Mouse (Mus musculus) megakaryocyte-erythroid progenitor cell, adult 5-6 weeks (primary cell): ENCODE data around the gene BC034090. TPM values are rescaled to one million over a fixed set of nuclear protein-coding genes. Genes with fewer than 3 reads are reported as not detected.
"Not testable (repeated sequence)": the region's sequence is repeated elsewhere in the genome, so short reads cannot be mapped to it uniquely, and the experiment has no call there.

Source experiments
- ATAC-seq: replicated peaks from 2 replicates; pipeline ENCODE4 v1.8.0; 2016; ENCODE audit warnings: mild to moderate bottlenecking, inconsistent platforms; ENCODE audit not compliant: severe bottlenecking, poor library complexity, low FRiP score, low TSS enrichment
- total RNA-seq, 2 experiments: library from RNA; stranded (forward) in 1 of 2; stranded (reverse) in 1 of 2; fragments of 200-1000, 215-1000 nt in 1 of 2; fragments of >200 nt in 1 of 2; fragmentation: Nextera tagmentation in 1 of 2; gene quantifications; 2 replicates each; pipeline ENCODE4 v1.2.3; 2014 to 2017

BC034090 gene
- total RNA-seq, 2 experiments from 2014 or later: not detected

GRCm38 (mm10) chr1:155202472-155202871 lies 41.8 kb downstream of the BC034090 start:
- ATAC-seq: no peak

GRCm38 (mm10) chr1:155201914-155202313 lies 42.3 kb downstream of the BC034090 start:
- no peak for ATAC-seq

DNA sequence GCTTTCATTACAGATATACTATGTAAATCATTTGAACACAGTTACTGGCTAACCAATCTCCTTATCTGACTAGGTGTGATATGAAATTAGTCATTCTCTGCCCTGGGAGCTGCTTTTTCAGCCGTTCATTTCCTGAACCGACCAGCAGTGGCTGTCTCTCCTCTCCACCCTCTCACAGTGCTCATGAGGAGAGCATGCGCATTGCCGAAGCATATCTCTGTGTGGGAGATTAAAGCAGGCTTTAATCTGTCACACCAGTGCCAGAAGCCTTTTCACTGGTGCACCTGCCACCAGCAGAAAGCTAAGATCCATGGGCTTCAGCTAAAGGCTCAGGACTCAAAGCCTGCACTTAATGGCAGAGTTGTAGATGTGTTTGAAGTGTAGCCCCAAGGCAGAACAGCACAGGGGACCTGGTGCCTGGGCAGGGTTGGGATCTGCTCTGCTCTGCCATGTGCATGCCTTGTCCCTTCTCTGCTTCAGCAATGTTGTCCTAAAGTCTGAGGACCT lies 42.8 kb downstream of the BC034090 start:
- peak; percentile 93 for ATAC-seq

GRCm38 (mm10) chr1:155200967-155201366 lies 43.3 kb downstream of the BC034090 start:
- ATAC-seq: peak; percentile 19; the same call in 1 of the 2 replicates

DNA sequence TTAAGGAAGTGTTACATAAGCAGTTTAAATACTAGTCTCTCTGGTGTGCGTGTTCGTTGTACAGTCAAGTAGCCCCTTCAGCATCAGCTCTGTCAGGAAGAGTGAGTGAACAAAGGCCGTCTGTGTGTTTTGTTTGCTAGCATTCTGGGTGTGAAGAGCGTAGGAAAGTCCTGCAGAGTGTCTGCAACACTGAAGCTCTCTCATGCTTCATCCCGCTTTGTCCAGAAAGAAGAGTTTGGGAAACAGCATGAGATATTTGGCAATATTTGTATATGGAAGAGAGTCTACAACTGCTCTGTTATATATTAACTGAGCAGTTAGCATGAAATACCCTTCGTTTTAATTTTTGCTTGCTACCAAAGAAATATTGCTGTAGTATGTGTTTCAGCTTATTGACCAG lies 44.7 kb downstream of the BC034090 start:
- no peak for ATAC-seq

DNA sequence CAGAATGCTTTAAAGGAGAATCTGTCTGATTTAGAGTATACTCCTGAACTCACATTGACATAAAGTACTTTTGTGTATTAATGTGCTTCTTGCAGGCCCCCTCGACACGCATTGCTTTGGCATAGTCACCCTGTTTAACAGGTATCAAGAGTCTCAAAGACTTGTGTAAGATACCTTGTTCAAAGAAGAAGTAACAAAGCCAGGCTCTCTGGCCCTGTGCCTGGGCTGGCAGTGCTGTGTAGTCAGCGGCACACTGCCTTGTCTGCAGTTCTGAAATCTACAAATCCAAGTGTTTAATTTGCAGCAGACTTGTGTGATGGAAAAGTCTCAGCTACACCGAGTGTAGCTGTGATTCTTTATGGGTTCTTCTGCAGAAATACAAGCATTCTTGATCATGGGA lies 47.6 kb downstream of the BC034090 start:
- ATAC-seq: no peak

DNA sequence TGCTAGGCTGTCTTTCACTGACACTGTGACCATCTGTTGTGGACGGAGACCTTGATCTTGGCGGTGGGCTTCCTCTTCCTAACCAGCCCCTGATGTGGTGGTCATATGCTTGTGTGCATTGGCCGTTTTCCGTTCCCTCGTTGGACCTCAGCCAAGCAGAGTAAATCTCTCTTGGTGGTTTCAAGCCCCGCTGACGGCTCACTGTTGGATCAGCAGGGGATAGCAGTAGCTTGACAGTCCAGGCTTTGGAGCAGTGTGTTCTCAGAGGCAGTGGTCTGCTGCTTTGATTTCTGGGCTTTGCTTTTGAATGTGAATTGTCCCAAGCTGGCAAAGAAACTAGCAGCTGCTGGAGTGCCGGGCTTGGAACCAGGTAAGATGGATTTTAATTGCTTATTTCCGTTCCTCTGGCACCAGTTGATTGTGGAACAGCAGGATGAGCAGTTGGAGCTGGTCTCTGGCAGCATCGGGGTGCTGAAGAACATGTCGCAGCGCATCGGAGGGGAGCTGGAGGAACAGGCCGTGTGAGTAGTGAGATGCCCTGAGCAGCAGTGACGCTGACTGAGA lies 51.4 kb downstream of the BC034090 start:
- no peak for ATAC-seq

DNA sequence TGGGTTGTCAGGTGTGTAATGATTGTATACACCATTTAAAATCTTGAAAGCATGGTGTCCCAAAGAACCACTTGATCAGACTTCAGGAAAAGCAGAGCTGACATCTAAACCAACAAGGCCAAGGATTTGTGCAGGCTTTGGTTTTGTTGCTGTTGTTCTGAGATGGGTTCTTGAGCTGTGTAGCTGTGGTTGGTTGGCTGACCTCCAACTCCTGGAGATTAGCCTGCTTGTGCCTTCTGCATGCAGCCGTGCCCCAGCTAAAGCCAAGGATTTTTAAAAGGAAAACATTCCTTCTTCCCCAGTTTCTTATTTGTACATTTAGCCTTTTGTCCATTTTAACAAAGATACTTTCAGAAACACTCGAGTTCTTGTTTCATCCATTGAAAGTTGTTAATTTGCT lies 52.6 kb downstream of the BC034090 start:
- ATAC-seq: no peak

DNA sequence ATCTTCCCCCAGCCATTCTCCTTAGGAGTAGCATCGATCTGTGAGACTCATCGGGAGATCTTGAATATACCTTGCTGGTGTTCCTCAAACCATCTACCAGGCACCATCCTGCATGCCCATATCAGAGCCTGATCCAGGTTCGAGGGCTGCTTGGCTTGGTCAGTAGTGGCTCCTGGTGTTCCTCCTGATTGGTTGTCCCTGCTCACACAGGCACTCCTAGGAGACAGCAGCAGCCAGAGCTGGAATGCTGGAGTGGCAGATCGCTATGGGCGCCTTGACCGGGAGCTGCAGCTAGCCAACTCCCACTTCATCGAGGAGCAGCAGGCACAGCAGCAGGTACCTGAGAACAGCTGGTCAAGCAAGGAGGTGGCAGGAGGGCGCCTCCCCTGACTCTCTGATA lies 53.0 kb downstream of the BC034090 start:
- no peak for ATAC-seq

- no peak for ATAC-seq
Measured at GRCm38 (mm10) chr1:155188656-155189055, 55.6 kb downstream of the BC034090 start.

DNA sequence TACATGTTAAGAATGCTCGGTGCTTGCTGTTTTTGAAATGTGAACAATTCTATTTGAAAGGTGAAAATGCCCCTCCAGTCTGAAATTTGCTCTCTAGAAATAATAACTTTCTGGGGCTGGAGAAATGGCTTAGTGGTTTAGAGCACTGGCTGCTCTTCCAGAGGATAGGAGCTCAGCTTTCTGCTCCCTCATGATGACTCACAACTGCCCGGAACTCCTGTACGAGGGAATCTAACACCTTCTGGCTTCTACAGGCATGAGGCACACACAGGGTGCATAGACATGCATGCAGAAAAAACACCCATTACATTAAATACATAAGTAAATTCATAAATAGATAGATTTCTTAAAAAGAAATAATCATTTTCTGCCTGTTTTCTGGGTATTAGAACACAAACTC lies 60.1 kb downstream of the BC034090 start:
- ATAC-seq: no peak

DNA sequence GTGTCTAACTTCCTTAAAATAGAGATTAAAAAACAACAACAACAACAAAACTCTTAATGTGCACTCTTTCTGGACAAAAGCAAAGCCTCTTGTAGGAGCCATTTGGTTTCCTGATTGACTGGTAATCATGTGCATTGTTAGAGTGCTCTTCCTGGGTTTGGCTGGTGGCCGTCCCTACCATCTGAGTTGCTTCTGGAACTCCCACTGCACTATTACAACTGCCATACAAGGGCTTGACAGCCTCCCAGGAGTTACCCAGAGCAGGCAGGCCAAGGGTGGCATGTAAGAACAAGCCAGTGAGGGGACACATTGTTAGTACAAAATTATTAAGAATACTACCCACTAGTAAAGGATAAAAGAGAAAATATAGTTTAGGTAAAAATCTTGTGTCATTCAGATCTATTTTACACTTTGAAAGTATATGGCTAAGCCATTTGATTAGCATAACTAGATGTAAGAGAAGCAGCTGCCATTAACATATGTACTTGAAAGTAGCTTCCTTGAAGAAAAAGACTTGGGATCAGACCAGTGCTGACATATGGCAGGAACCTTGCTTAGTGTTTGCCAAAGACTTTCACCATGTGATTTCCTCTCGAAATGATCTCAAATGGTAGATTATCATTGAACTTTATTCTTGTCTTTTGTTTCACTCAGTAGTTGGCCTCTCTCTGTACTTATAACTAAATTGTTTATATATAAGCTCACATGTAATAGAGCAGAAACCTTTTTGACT lies 65.9 kb downstream of the BC034090 start:
- ATAC-seq: no peak

- no peak for ATAC-seq
Measured at GRCm38 (mm10) chr1:155174424-155174823, 69.8 kb downstream of the BC034090 start.

- not testable (repeated sequence) for ATAC-seq
Measured at GRCm38 (mm10) chr1:155173644-155174016, 70.6 kb downstream of the BC034090 start.

- no peak for ATAC-seq
Measured at GRCm38 (mm10) chr1:155172895-155173643, 71.2 kb downstream of the BC034090 start.

- no peak for ATAC-seq
Measured at GRCm38 (mm10) chr1:155169935-155170334, 74.3 kb downstream of the BC034090 start.

DNA sequence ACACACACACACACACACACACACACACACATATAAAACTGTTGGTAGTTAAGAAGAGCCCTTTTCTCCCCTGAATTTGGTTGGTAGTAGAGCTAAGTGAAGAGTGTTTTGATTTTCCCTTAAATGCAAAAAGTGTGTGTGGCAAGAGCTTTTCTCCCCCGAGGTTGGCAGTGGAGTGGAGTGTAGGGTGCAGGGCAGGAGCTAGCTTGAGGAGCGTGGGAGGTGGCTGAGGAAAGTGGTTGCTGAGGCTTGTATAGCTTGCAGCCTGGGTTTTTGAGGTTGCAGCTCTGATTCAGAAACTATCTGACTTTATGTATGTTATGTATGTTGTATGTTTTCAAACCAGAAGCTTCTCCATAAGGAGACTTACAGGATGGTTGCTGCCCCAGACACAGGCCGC lies 76.8 kb downstream of the BC034090 start:
- ATAC-seq: no peak
